15 mouse cellular contexts compared by ENCODE assay signal in the genomic region with DNA sequence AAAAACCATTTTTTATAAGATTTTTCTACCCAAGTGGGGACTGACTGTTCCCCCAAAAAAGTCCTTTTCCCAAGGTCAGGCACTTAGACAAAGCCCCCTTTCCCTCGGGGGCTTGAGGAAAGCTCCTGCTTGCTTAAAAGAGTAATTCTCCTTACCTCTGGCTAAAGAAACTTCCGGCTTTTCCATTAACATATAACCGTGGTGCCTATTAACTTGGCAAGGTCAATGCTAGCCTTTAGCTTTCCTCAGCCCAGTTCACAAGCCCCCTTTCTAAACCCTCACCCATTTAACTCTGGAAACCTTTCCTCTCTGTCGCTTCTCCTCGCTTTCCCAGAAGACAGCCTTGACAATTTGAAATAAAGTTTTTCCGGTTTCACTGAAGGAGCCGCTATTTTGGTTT. TPM values are rescaled to one million over a fixed set of nuclear protein-coding genes. Genes with fewer than 3 reads are reported as not detected.
A peak's percentile ranks its signal among the peaks of the same experiment; 100 is the strongest.
DNase-seq lines count a peak whose midpoint lies in the region; ATAC-seq and TF ChIP-seq lines count a peak whose summit lies in the region.
"Had no signal": no experiment of that assay in that cellular context is flagged by ENCODE, and none has a peak within 500 bp of the region (broad histone marks: within the 10 kb centered on the region; RNA-seq: fewer than 3 reads in every experiment).

No protein-coding gene starts in this region.

- WGBS in kidney, embryonic 16.5 days = 20% methylated on average over 7 of the region's 7 CpGs
- WGBS in embryonic facial prominence, embryonic 11.5 days = 31% methylated on average over 7 of the region's 7 CpGs
- 33% methylated on average over 7 of the region's 7 CpGs for WGBS in hindbrain, postnatal 0 days

- intact Hi-C loops in left cerebral cortex, postnatal 25 days (cut with DNase I) = no loop called here

- H3K4me1 ChIP-seq in kidney, embryonic 16.5 days (ENCODE audit: insufficient read depth, low read length) = peaks cover 14% of the 10 kb centered on the region
- H3K4me1 ChIP-seq in embryonic facial prominence, embryonic 11.5 days (ENCODE audit: control insufficient read depth, insufficient read depth, low read length) = no peaks in the 10 kb centered on the region
- H3K4me1 ChIP-seq in hindbrain, postnatal 0 days (ENCODE audit: insufficient read depth, low read length) = no peaks in the 10 kb centered on the region
- H3K4me1 ChIP-seq: liver, embryonic 15.5 days had no signal

- no peak for TF ChIP-seq CTCF in hindbrain, postnatal 0 days (IDR thresholded peaks at IDR 0.05; ENCODE audit: low read depth)

- no peak overlapping the region for H3K9ac ChIP-seq in kidney, embryonic 16.5 days (replicated peaks; ENCODE audit: low read length)
- no peak overlapping the region for H3K9ac ChIP-seq in embryonic facial prominence, embryonic 11.5 days (replicated peaks; ENCODE audit: low read length)
- no peak overlapping the region for H3K9ac ChIP-seq in hindbrain, postnatal 0 days (replicated peaks; ENCODE audit: low read length)
- H3K9ac ChIP-seq: liver, embryonic 15.5 days had no signal

- H3K36me3 ChIP-seq in kidney, embryonic 16.5 days (ENCODE audit: insufficient read depth, low read length) = no peaks in the 10 kb centered on the region
- no peaks in the 10 kb centered on the region for H3K36me3 ChIP-seq in embryonic facial prominence, embryonic 11.5 days (replicated peaks; ENCODE audit: control insufficient read depth, insufficient read depth, low read depth, low read length)
- H3K36me3 ChIP-seq in hindbrain, postnatal 0 days (ENCODE audit: insufficient read depth, low read length) = no peaks in the 10 kb centered on the region
- H3K36me3 ChIP-seq: liver, embryonic 15.5 days had no signal

- DNase-seq in embryo, embryonic 10.5 days (ENCODE audit: low spot score) = peak; percentile 12
- DNase-seq in embryo, embryonic 9.5 days (ENCODE audit: extremely low spot score) = no peak
- DNase-seq in kidney, postnatal 25 days = no peak
- DNase-seq in embryonic facial prominence, embryonic 11.5 days (ENCODE audit: low spot score) = no peak
- no peak for DNase-seq in hindbrain, postnatal 0 days (ENCODE audit: low spot score)
- no peak for DNase-seq in left cerebral cortex, postnatal 25 days (ENCODE audit: low spot score in 2 of 2)
- no peak for DNase-seq in yolk sac, embryonic 10.5 days (ENCODE audit: low spot score)
- DNase-seq: cerebellum, postnatal 25 days; heart, postnatal 14 days; right cerebral cortex, adult 18-20 months had no signal

- peak overlapping the region; percentile 19 for H3K4me2 ChIP-seq in kidney, embryonic 16.5 days (replicated peaks; ENCODE audit: low read depth, low read length)
- no peak overlapping the region for H3K4me2 ChIP-seq in embryonic facial prominence, embryonic 11.5 days (ENCODE audit: low read depth, low read length)
- peak overlapping the region; percentile 35 for H3K4me2 ChIP-seq in hindbrain, postnatal 0 days (ENCODE audit: low read depth, low read length)
- H3K4me2 ChIP-seq: liver, embryonic 15.5 days had no signal

- no peak overlapping the region for H3K4me3 ChIP-seq in kidney, embryonic 16.5 days (ENCODE audit: low read length)
- H3K4me3 ChIP-seq in embryonic facial prominence, embryonic 11.5 days (ENCODE audit: low read depth, low read length) = no peak overlapping the region
- no peak overlapping the region for H3K4me3 ChIP-seq in hindbrain, postnatal 0 days (ENCODE audit: low read length)
- H3K4me3 ChIP-seq: liver, embryonic 15.5 days had no signal

- peak; percentile 67; the same call in 1 of the 2 replicates for ATAC-seq in kidney, embryonic 16.5 days (ENCODE audit: low FRiP score, low TSS enrichment)
- ATAC-seq in embryonic facial prominence, embryonic 11.5 days (replicated peaks; ENCODE audit: insufficient number of reproducible peaks, low FRiP score, low TSS enrichment, low read depth) = 0 out of 2 replicates have a peak, but pooled peaks have one; percentile 39
- ATAC-seq in hindbrain, postnatal 0 days = no peak
- ATAC-seq: Patski had no signal

- H3K9me3 ChIP-seq in kidney, embryonic 16.5 days (ENCODE audit: low read length) = no peaks in the 10 kb centered on the region
- H3K9me3 ChIP-seq in embryonic facial prominence, embryonic 11.5 days (replicated peaks; ENCODE audit: control insufficient read depth, low read length) = no peaks in the 10 kb centered on the region
- no peaks in the 10 kb centered on the region for H3K9me3 ChIP-seq in hindbrain, postnatal 0 days (ENCODE audit: low read length)
- H3K9me3 ChIP-seq: liver, embryonic 15.5 days had no signal

- H3K27me3 ChIP-seq in kidney, embryonic 16.5 days (ENCODE audit: insufficient read depth, low read length) = no peaks in the 10 kb centered on the region
- no peaks in the 10 kb centered on the region for H3K27me3 ChIP-seq in embryonic facial prominence, embryonic 11.5 days (ENCODE audit: control insufficient read depth, insufficient read depth, low read length)
- no peaks in the 10 kb centered on the region for H3K27me3 ChIP-seq in hindbrain, postnatal 0 days (ENCODE audit: insufficient read depth, low read length)
- H3K27me3 ChIP-seq: liver, embryonic 15.5 days had no signal

- H3K27ac ChIP-seq in kidney, embryonic 16.5 days (ENCODE audit: low read length) = peak overlapping the region; percentile 76
- no peak overlapping the region; the same call in 1 of the 2 replicates for H3K27ac ChIP-seq in embryonic facial prominence, embryonic 11.5 days (replicated peaks; ENCODE audit: low read depth, low read length)
- H3K27ac ChIP-seq in hindbrain, postnatal 0 days = no peak overlapping the region
- H3K27ac ChIP-seq: liver, embryonic 15.5 days had no signal

RNA-seq across cellular contexts. Expression of a gene that starts 29.7 kb away (rescaled TPM):
- polyA plus RNA-seq in kidney, embryonic 16.5 days (2015; fragmentation: Nextera tagmentation; extraction: Ambion mirVana) = 0.06 TPM in 2 replicates
- 0.14 and 0.42 TPM in 2 replicates for polyA plus RNA-seq in embryonic facial prominence, embryonic 11.5 days (2014; fragmentation: Nextera tagmentation; extraction: Ambion mirVana)
- total RNA-seq in hindbrain, postnatal 0 days (2014; rRNA removed) = 0.11 and 0.42 TPM in 2 replicates
- 0.13 TPM in 2 replicates for polyA plus RNA-seq in hindbrain, postnatal 0 days (2015; fragmentation: Nextera tagmentation; extraction: Ambion mirVana)
- under 1 TPM; 0.25 to 0.27 TPM for total RNA-seq in left cerebral cortex, postnatal 25 days (2021)
- total RNA-seq: heart, postnatal 14 days; layer of hippocampus, postnatal 10 days had no signal
- polyA plus RNA-seq: liver, embryonic 15.5 days; Patski; stomach, embryonic 14.5 days had no signal
